Comparison of ENCODE assay signal across 9 mouse cellular contexts in the genomic region with DNA sequence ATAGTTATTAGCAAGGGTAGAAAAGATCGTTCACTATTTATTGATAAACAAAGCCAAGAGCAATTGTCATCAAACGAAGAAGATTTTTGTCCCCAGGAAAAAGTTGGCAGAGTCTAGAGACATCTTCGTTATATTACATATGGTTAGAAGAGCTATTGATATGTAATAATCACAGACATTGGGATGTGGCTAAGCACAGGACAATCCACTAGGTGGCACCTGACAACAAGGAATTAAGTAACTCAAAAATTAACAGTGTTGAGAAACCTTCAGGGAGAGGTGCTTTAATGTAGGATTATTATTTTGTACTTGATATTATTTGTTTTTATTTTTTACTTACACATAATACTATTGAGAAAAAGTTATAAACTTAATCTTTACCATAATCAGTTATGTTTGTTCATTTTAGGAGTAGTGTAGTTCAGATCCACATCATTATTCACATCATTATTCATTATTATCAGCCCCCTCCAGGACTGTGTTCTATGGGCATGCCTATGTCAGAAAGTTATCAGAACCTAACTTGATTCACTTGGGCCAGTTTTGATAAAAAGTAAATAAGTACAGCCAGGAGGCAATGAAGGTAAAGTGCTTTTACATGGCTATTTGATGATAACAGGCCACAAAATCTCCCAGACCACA. TPM values are rescaled to one million over a fixed set of nuclear protein-coding genes. Genes with fewer than 3 reads are reported as not detected.
A peak's percentile ranks its signal among the peaks of the same experiment; 100 is the strongest.
DNase-seq lines count a peak whose midpoint lies in the region; ATAC-seq and TF ChIP-seq lines count a peak whose summit lies in the region.
"Had no signal": no experiment of that assay in that cellular context is flagged by ENCODE, and none has a peak within 500 bp of the region (broad histone marks: within the 10 kb centered on the region; RNA-seq: fewer than 3 reads in every experiment).

No protein-coding gene starts in this region.

- peak; percentile 53 for TF ChIP-seq CTCF in Patski (IDR thresholded peaks at IDR 0.05)

- in situ Hi-C loops in Patski (cut with MboI; ENCODE audit: low pct_unique_long_range_greater_than_20kb), result loop anchor here (10.0 kb wide), 1 partner anchor 171 kb away; no protein-coding TSS in a partner anchor

- no peaks in the 10 kb centered on the region for H3K36me3 ChIP-seq in kidney, embryonic 14.5 days (ENCODE audit: control insufficient read depth, insufficient read depth, low read length)
- H3K36me3 ChIP-seq in kidney, embryonic 15.5 days, result no peaks in the 10 kb centered on the region
- H3K36me3 ChIP-seq: heart, embryonic 15.5 days had no signal

- H3K4me2 ChIP-seq in kidney, embryonic 14.5 days (replicated peaks; ENCODE audit: low read depth, low read length), result no peak overlapping the region
- H3K4me2 ChIP-seq in kidney, embryonic 15.5 days, result no peak overlapping the region
- H3K4me2 ChIP-seq: heart, embryonic 15.5 days had no signal

- WGBS in kidney, embryonic 14.5 days, result 54% methylated on average over 3 of the region's 3 CpGs
- 49% methylated on average over 3 of the region's 3 CpGs for WGBS in kidney, embryonic 15.5 days

- POLR2A ChIA-PET in Patski (lab: Charles Lee), result no interaction called here

- no peak for DNase-seq in Patski (ENCODE audit: low read depth, low spot score)
- peak; percentile 11 for DNase-seq in embryo, embryonic 11.5 days (ENCODE audit: low read depth, low spot score)
- DNase-seq in lung, postnatal 14 days, result peak; percentile 9
- DNase-seq in spleen, postnatal 10 days (ENCODE audit: low spot score in 2 of 2), result no peak
- no peak for DNase-seq in thymus, adult 18-20 months

- H3K4me1 ChIP-seq in kidney, embryonic 14.5 days (ENCODE audit: control insufficient read depth, insufficient read depth, low read length), result no peaks in the 10 kb centered on the region
- H3K4me1 ChIP-seq in kidney, embryonic 15.5 days, result no peaks in the 10 kb centered on the region
- H3K4me1 ChIP-seq: heart, embryonic 15.5 days had no signal

- H3K4me3 ChIP-seq in kidney, embryonic 14.5 days (ENCODE audit: low read length), result no peak overlapping the region
- H3K4me3 ChIP-seq in kidney, embryonic 15.5 days (replicated peaks), result no peak overlapping the region
- H3K4me3 ChIP-seq: heart, embryonic 15.5 days had no signal

- CTCF ChIA-PET in Patski (lab: Charles Lee), result interaction anchor here (1.2 kb wide), 1 partner anchor 170 kb away, joined by 3 read pairs; no protein-coding TSS in a partner anchor

- H3K9ac ChIP-seq in kidney, embryonic 14.5 days (ENCODE audit: low read depth, low read length), result no peak overlapping the region
- no peak overlapping the region for H3K9ac ChIP-seq in kidney, embryonic 15.5 days
- H3K9ac ChIP-seq: heart, embryonic 15.5 days had no signal

- H3K27me3 ChIP-seq in kidney, embryonic 14.5 days (ENCODE audit: control insufficient read depth, insufficient read depth, low read length), result no peaks in the 10 kb centered on the region
- H3K27me3 ChIP-seq in kidney, embryonic 15.5 days, result no peaks in the 10 kb centered on the region
- peaks cover 2% of the 10 kb centered on the region for H3K27me3 ChIP-seq in Patski
- H3K27me3 ChIP-seq: heart, embryonic 15.5 days had no signal

- H3K9me3 ChIP-seq in kidney, embryonic 14.5 days (ENCODE audit: control insufficient read depth, low read length), result no peaks in the 10 kb centered on the region
- no peaks in the 10 kb centered on the region for H3K9me3 ChIP-seq in kidney, embryonic 15.5 days (replicated peaks)
- H3K9me3 ChIP-seq: heart, embryonic 15.5 days had no signal

- no peak overlapping the region for H3K27ac ChIP-seq in kidney, embryonic 14.5 days (ENCODE audit: low read depth, low read length)
- H3K27ac ChIP-seq in kidney, embryonic 15.5 days, result no peak overlapping the region
- H3K27ac ChIP-seq: heart, embryonic 15.5 days; macrophage had no signal

- ATAC-seq in kidney, embryonic 14.5 days (ENCODE audit: low FRiP score, low TSS enrichment), result 0 out of 2 replicates have a peak, but pooled peaks have one; percentile 60
- ATAC-seq in kidney, embryonic 15.5 days (replicated peaks; ENCODE audit: low FRiP score), result no peak
- ATAC-seq in Patski, result no peak

RNA-seq across cellular contexts. Expression of a gene that starts 32.7 kb away (rescaled TPM):
- polyA plus RNA-seq in kidney, embryonic 14.5 days (2014; fragmentation: Nextera tagmentation; extraction: Ambion mirVana), result 1.2 and 1.3 TPM in 2 replicates
- polyA plus RNA-seq in kidney, embryonic 15.5 days (2015; fragmentation: Nextera tagmentation; extraction: Ambion mirVana), result 1.3 and 1.4 TPM in 2 replicates
- not detected for polyA plus RNA-seq in Patski (2021)
- polyA plus RNA-seq: macrophage had no signal

Comparison
In these comparisons a context has a peak if more than half of its experiments do, and no peak if none do; other contexts are left out.
1. DNase-seq: peak in embryo, embryonic 11.5 days (single experiment) and lung, postnatal 14 days (single experiment); none in Patski (single experiment), spleen, postnatal 10 days (0 of 2) and thymus, adult 18-20 months (0 of 2).